In the genomic region with DNA sequence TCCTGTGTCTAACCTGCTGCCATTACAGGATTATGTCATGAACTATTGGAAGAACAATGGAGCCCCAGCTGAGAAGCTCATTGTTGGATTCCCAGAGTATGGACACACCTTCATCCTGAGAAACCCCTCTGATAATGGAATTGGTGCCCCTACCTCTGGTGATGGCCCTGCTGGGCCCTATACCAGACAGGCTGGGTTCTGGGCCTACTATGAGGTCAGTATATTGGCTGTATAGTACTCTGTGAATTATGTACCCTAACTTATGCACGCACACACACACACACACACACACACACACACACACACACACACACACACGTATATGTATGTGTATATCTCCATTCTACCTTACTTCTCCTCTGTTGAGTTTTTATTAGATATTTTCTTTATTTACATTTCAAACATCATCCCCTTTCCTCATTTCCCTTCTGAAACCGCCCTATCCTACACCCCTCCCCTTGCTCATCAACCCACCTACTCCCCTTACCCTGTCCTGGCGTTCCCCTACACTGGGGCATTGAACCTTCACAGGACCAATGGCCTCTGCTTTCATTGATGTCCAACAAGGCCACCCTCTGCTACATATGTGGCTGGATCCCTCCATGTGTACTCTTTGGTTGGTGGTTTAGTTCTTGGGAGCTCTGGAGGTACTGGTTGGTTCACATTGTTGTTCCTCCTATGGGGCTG, we compare ENCODE assay signal across 18 mouse cellular contexts. TPM values are rescaled to one million over a fixed set of nuclear protein-coding genes. Genes with fewer than 3 reads are reported as not detected.
DNase-seq lines count a peak whose midpoint lies in the region; ATAC-seq and TF ChIP-seq lines count a peak whose summit lies in the region.
"Had no signal": no experiment of that assay in that cellular context is flagged by ENCODE, and none has a peak within 500 bp of the region (broad histone marks: within the 10 kb centered on the region; RNA-seq: fewer than 3 reads in every experiment).

No protein-coding gene starts in this region.

- no peak overlapping the region for H3K4me3 ChIP-seq in embryonic facial prominence, embryonic 12.5 days
- H3K4me3 ChIP-seq in embryonic facial prominence, embryonic 10.5 days = no peak overlapping the region
- no peak overlapping the region for H3K4me3 ChIP-seq in intestine, embryonic 14.5 days (ENCODE audit: low read depth, low read length)
- no peak overlapping the region for H3K4me3 ChIP-seq in intestine, postnatal 0 days (ENCODE audit: low read depth, low read length)
- no peak overlapping the region for H3K4me3 ChIP-seq in midbrain, embryonic 11.5 days (ENCODE audit: low read depth, low read length)
- H3K4me3 ChIP-seq in midbrain, embryonic 10.5 days = no peak overlapping the region
- no peak overlapping the region for H3K4me3 ChIP-seq in midbrain, postnatal 0 days (ENCODE audit: low read depth, low read length)

- WGBS in embryonic facial prominence, embryonic 12.5 days = 69% methylated on average over 4 of the region's 4 CpGs
- 75% methylated on average over 4 of the region's 4 CpGs for WGBS in embryonic facial prominence, embryonic 10.5 days
- 75% methylated on average over 4 of the region's 4 CpGs for WGBS in intestine, embryonic 14.5 days
- 76% methylated on average over 4 of the region's 4 CpGs for WGBS in intestine, postnatal 0 days
- WGBS in midbrain, embryonic 11.5 days = 78% methylated on average over 4 of the region's 4 CpGs
- WGBS in midbrain, embryonic 10.5 days = 76% methylated on average over 4 of the region's 4 CpGs
- 80% methylated on average over 4 of the region's 4 CpGs for WGBS in midbrain, postnatal 0 days

- H3K36me3 ChIP-seq in embryonic facial prominence, embryonic 12.5 days = no peaks in the 10 kb centered on the region
- no peaks in the 10 kb centered on the region for H3K36me3 ChIP-seq in embryonic facial prominence, embryonic 10.5 days (replicated peaks)
- H3K36me3 ChIP-seq in intestine, embryonic 14.5 days (ENCODE audit: control insufficient read depth, insufficient read depth, low read length) = no peaks in the 10 kb centered on the region
- no peaks in the 10 kb centered on the region for H3K36me3 ChIP-seq in intestine, postnatal 0 days (ENCODE audit: control insufficient read depth, insufficient read depth)
- H3K36me3 ChIP-seq in midbrain, embryonic 11.5 days (ENCODE audit: control insufficient read depth, insufficient read depth, low read length) = no peaks in the 10 kb centered on the region
- H3K36me3 ChIP-seq in midbrain, embryonic 10.5 days = no peaks in the 10 kb centered on the region
- no peaks in the 10 kb centered on the region for H3K36me3 ChIP-seq in midbrain, postnatal 0 days (ENCODE audit: insufficient read depth, low read length)

- peaks cover 10% of the 10 kb centered on the region; the same call in 1 of the 2 replicates for H3K9me3 ChIP-seq in embryonic facial prominence, embryonic 12.5 days
- H3K9me3 ChIP-seq in embryonic facial prominence, embryonic 10.5 days = peaks cover 24% of the 10 kb centered on the region
- H3K9me3 ChIP-seq in intestine, embryonic 14.5 days (ENCODE audit: control insufficient read depth, low read length) = peaks cover under 1% of the 10 kb centered on the region; the same call in 1 of the 2 replicates
- H3K9me3 ChIP-seq in intestine, postnatal 0 days (ENCODE audit: control insufficient read depth) = no peaks in the 10 kb centered on the region
- no peaks in the 10 kb centered on the region; the same call in 1 of the 2 replicates for H3K9me3 ChIP-seq in midbrain, embryonic 11.5 days (ENCODE audit: control insufficient read depth, low read length)
- peaks cover 32% of the 10 kb centered on the region for H3K9me3 ChIP-seq in midbrain, embryonic 10.5 days (replicated peaks)
- peaks cover 4% of the 10 kb centered on the region for H3K9me3 ChIP-seq in midbrain, postnatal 0 days (ENCODE audit: low read length)

- ATAC-seq in embryonic facial prominence, embryonic 12.5 days (ENCODE audit: insufficient number of reproducible peaks, insufficient read depth, low FRiP score, low TSS enrichment) = peak; percentile 61; the same call in 1 of the 2 replicates
- ATAC-seq in intestine, embryonic 14.5 days (replicated peaks; ENCODE audit: low FRiP score, low TSS enrichment, low read depth) = peak; percentile 45; the same call in 1 of the 2 replicates
- ATAC-seq in intestine, postnatal 0 days = no peak
- peak; percentile 14; the same call in 1 of the 2 replicates for ATAC-seq in midbrain, embryonic 11.5 days (ENCODE audit: low FRiP score)
- ATAC-seq in midbrain, postnatal 0 days (ENCODE audit: low FRiP score) = peak; percentile 32; the same call in 1 of the 2 replicates
- ATAC-seq: forebrain, postnatal 0 days had no signal

- no peak overlapping the region for H3K4me2 ChIP-seq in embryonic facial prominence, embryonic 12.5 days (replicated peaks)
- H3K4me2 ChIP-seq in intestine, embryonic 14.5 days (ENCODE audit: low read length) = no peak overlapping the region
- no peak overlapping the region for H3K4me2 ChIP-seq in intestine, postnatal 0 days (replicated peaks; ENCODE audit: low read depth)
- H3K4me2 ChIP-seq in midbrain, embryonic 11.5 days = no peak overlapping the region
- H3K4me2 ChIP-seq in midbrain, postnatal 0 days (ENCODE audit: low read depth, low read length, poor library complexity, severe bottlenecking) = no peak overlapping the region
- H3K4me2 ChIP-seq: heart, embryonic 11.5 days had no signal

- H3K27me3 ChIP-seq in embryonic facial prominence, embryonic 12.5 days = no peaks in the 10 kb centered on the region
- H3K27me3 ChIP-seq in embryonic facial prominence, embryonic 10.5 days (replicated peaks; ENCODE audit: low read depth, poor library complexity, severe bottlenecking) = no peaks in the 10 kb centered on the region
- H3K27me3 ChIP-seq in intestine, embryonic 14.5 days (replicated peaks; ENCODE audit: control insufficient read depth, insufficient read depth, low read length) = no peaks in the 10 kb centered on the region
- H3K27me3 ChIP-seq in intestine, postnatal 0 days (replicated peaks; ENCODE audit: control insufficient read depth, insufficient read depth, low read length) = no peaks in the 10 kb centered on the region
- H3K27me3 ChIP-seq in midbrain, embryonic 11.5 days (ENCODE audit: control insufficient read depth, insufficient read depth, low read length) = no peaks in the 10 kb centered on the region
- H3K27me3 ChIP-seq in midbrain, embryonic 10.5 days (ENCODE audit: low read depth, poor library complexity, severe bottlenecking) = no peaks in the 10 kb centered on the region
- no peaks in the 10 kb centered on the region for H3K27me3 ChIP-seq in midbrain, postnatal 0 days (ENCODE audit: insufficient read depth, low read length)

- no peak overlapping the region for H3K27ac ChIP-seq in embryonic facial prominence, embryonic 12.5 days
- no peak overlapping the region for H3K27ac ChIP-seq in embryonic facial prominence, embryonic 10.5 days (replicated peaks)
- no peak overlapping the region for H3K27ac ChIP-seq in intestine, embryonic 14.5 days (ENCODE audit: low read depth)
- H3K27ac ChIP-seq in intestine, postnatal 0 days (ENCODE audit: low read depth, low read length) = no peak overlapping the region
- H3K27ac ChIP-seq in midbrain, embryonic 11.5 days (ENCODE audit: low read depth, low read length) = no peak overlapping the region
- H3K27ac ChIP-seq in midbrain, embryonic 10.5 days (replicated peaks) = no peak overlapping the region
- H3K27ac ChIP-seq in midbrain, postnatal 0 days (ENCODE audit: low read depth, low read length) = no peak overlapping the region

- no peak for DNase-seq in embryonic facial prominence, embryonic 10.5 days (ENCODE audit: low spot score)
- no peak for DNase-seq in intestine, embryonic 14.5 days (ENCODE audit: low spot score)
- no peak for DNase-seq in midbrain, embryonic 11.5 days (ENCODE audit: low spot score, missing footprints)
- DNase-seq in midbrain, embryonic 10.5 days (ENCODE audit: low spot score) = no peak
- DNase-seq in midbrain, postnatal 0 days (ENCODE audit: low spot score) = no peak
- DNase-seq in frontal cortex, postnatal 10 days (ENCODE audit: low spot score in 2 of 2) = no peak
- DNase-seq: adrenal gland, postnatal 25 days; cerebellum, adult 8-10 months; forebrain, postnatal 0 days; gastrocnemius, postnatal 10 days; kidney, adult 2 months; lung, adult 2 months; right cerebral cortex, postnatal 25 days had no signal

- no peak overlapping the region for H3K9ac ChIP-seq in embryonic facial prominence, embryonic 12.5 days
- no peak overlapping the region for H3K9ac ChIP-seq in intestine, embryonic 14.5 days (ENCODE audit: low read length)
- no peak overlapping the region for H3K9ac ChIP-seq in intestine, postnatal 0 days (ENCODE audit: low read depth, low read length)
- no peak overlapping the region for H3K9ac ChIP-seq in midbrain, embryonic 11.5 days (ENCODE audit: low read length)
- no peak overlapping the region for H3K9ac ChIP-seq in midbrain, postnatal 0 days (replicated peaks; ENCODE audit: low read length, poor library complexity, severe bottlenecking)
- H3K9ac ChIP-seq: forebrain, postnatal 0 days had no signal

- no peak for TF ChIP-seq CTCF in intestine, postnatal 0 days (IDR thresholded peaks at IDR 0.05; ENCODE audit: low read depth)
- TF ChIP-seq CTCF in midbrain, postnatal 0 days (IDR thresholded peaks at IDR 0.05) = no peak

- no peaks in the 10 kb centered on the region for H3K4me1 ChIP-seq in embryonic facial prominence, embryonic 12.5 days
- H3K4me1 ChIP-seq in embryonic facial prominence, embryonic 10.5 days = no peaks in the 10 kb centered on the region
- H3K4me1 ChIP-seq in intestine, embryonic 14.5 days (replicated peaks; ENCODE audit: control insufficient read depth, insufficient read depth, low read length) = no peaks in the 10 kb centered on the region
- H3K4me1 ChIP-seq in intestine, postnatal 0 days (replicated peaks; ENCODE audit: control insufficient read depth, insufficient read depth, low read length) = no peaks in the 10 kb centered on the region
- H3K4me1 ChIP-seq in midbrain, embryonic 11.5 days (ENCODE audit: control insufficient read depth, insufficient read depth, low read length) = no peaks in the 10 kb centered on the region
- H3K4me1 ChIP-seq in midbrain, embryonic 10.5 days = no peaks in the 10 kb centered on the region
- H3K4me1 ChIP-seq in midbrain, postnatal 0 days (ENCODE audit: insufficient read depth, low read length) = no peaks in the 10 kb centered on the region

RNA-seq across cellular contexts. Expression of a gene that starts 15.9 kb away (rescaled TPM):
- polyA plus RNA-seq in embryonic facial prominence, embryonic 12.5 days (2016; fragmentation: Nextera tagmentation; extraction: Ambion mirVana) = not detected in 2 replicates
- 0.20 and 0.29 TPM in 2 replicates for polyA plus RNA-seq in embryonic facial prominence, embryonic 10.5 days (2016; fragmentation: Nextera tagmentation; extraction: Ambion mirVana)
- polyA plus RNA-seq in intestine, embryonic 14.5 days (2014; fragmentation: Nextera tagmentation; extraction: Ambion mirVana) = not detected in 2 replicates
- not detected in 2 replicates for polyA plus RNA-seq in intestine, postnatal 0 days (2015; fragmentation: Nextera tagmentation; extraction: Ambion mirVana)
- polyA plus RNA-seq in midbrain, embryonic 11.5 days (2014; fragmentation: Nextera tagmentation; extraction: Ambion mirVana) = not detected in 2 replicates
- polyA plus RNA-seq in midbrain, embryonic 10.5 days (2016; fragmentation: Nextera tagmentation; extraction: Ambion mirVana) = 0.11 TPM in 1 of 2 replicates, not detected in the other
- 0.66 and 5.7 TPM in 2 replicates for total RNA-seq in midbrain, postnatal 0 days (2014; rRNA removed)
- 1.4 and 1.5 TPM in 2 replicates for polyA plus RNA-seq in midbrain, postnatal 0 days (2015; fragmentation: Nextera tagmentation; extraction: Ambion mirVana)
- total RNA-seq: adrenal gland, postnatal 25 days; gastrocnemius, postnatal 10 days; hematopoietic stem cell, adult 5-6 weeks; megakaryocyte, adult 5-6 weeks had no signal

RNA-seq across cellular contexts. Expression of a gene that starts 38.4 kb away (rescaled TPM):
- polyA plus RNA-seq in embryonic facial prominence, embryonic 12.5 days (2016; fragmentation: Nextera tagmentation; extraction: Ambion mirVana) = not detected in 2 replicates
- polyA plus RNA-seq in embryonic facial prominence, embryonic 10.5 days (2016; fragmentation: Nextera tagmentation; extraction: Ambion mirVana) = not detected in 2 replicates
- polyA plus RNA-seq in intestine, embryonic 14.5 days (2014; fragmentation: Nextera tagmentation; extraction: Ambion mirVana) = not detected in 2 replicates
- 0.13 TPM in 1 of 2 replicates, not detected in the other for polyA plus RNA-seq in intestine, postnatal 0 days (2015; fragmentation: Nextera tagmentation; extraction: Ambion mirVana)
- not detected in 2 replicates for polyA plus RNA-seq in midbrain, embryonic 11.5 days (2014; fragmentation: Nextera tagmentation; extraction: Ambion mirVana)
- not detected in 2 replicates for polyA plus RNA-seq in midbrain, embryonic 10.5 days (2016; fragmentation: Nextera tagmentation; extraction: Ambion mirVana)
- total RNA-seq in midbrain, postnatal 0 days (2014; rRNA removed) = not detected in 2 replicates
- polyA plus RNA-seq in midbrain, postnatal 0 days (2015; fragmentation: Nextera tagmentation; extraction: Ambion mirVana) = 0.38 TPM in 1 of 2 replicates, not detected in the other
- total RNA-seq: adrenal gland, postnatal 25 days; forebrain, postnatal 0 days had no signal
- polyA plus RNA-seq: heart, embryonic 11.5 days had no signal
